Mouse (Mus musculus) liver, embryonic 13.5 days (tissue): ENCODE measurements around the gene Gm5901. TPM values are rescaled to one million over a fixed set of nuclear protein-coding genes. Genes with fewer than 3 reads are reported as not detected.

Experiments
- ATAC-seq: fragments of 200-750 bp; cut with Nextera tagmentation; 2 replicates; pipeline ENCODE4 v1.8.0; 2017; ENCODE audit warnings: low read depth, mild to moderate bottlenecking, moderate number of reproducible peaks, moderate library complexity
- DNase-seq: peaks from one replicate; pipeline ENCODE4 v3.0.0; 2022
- H3K27ac ChIP-seq: fragments of 300-500 bp; sonication (generic); 2 replicates; pipeline ENCODE4 v1.5.1; 2015; ENCODE audit warnings: moderate library complexity, mild to moderate bottlenecking, inconsistent platforms
- H3K27me3 ChIP-seq: fragments of 300-500 bp; sonication (generic); 2 replicates; pipeline ENCODE4 v1.6.1; 2015; ENCODE audit warnings: mild to moderate bottlenecking, inconsistent platforms
- H3K36me3 ChIP-seq: fragments of 300-500 bp; sonication (generic); 2 replicates; pipeline ENCODE4 v1.6.1; 2015; ENCODE audit warnings: mild to moderate bottlenecking, inconsistent platforms
- H3K4me1 ChIP-seq: fragments of 300-500 bp; sonication (generic); replicated peaks from 2 replicates; pipeline ENCODE4 v1.6.1; 2015; ENCODE audit warnings: inconsistent platforms
- H3K4me2 ChIP-seq: fragments of 300-500 bp; sonication (generic); 2 replicates; pipeline ENCODE4 v1.6.1; 2015; ENCODE audit warnings: inconsistent platforms, mild to moderate bottlenecking, moderate library complexity
- H3K4me3 ChIP-seq: fragments of 300-500 bp; sonication (generic); replicated peaks from 2 replicates; pipeline ENCODE4 v1.5.1; 2015; ENCODE audit warnings: mild to moderate bottlenecking, inconsistent platforms
- H3K9ac ChIP-seq: fragments of 300-500 bp; sonication (generic); 2 replicates; pipeline ENCODE4 v1.6.1; 2015; ENCODE audit warnings: mild to moderate bottlenecking, inconsistent platforms
- H3K9me3 ChIP-seq: fragments of 300-500 bp; sonication (generic); replicated peaks from 2 replicates; pipeline ENCODE4 v1.6.1; 2016; ENCODE audit warnings: inconsistent platforms
- WGBS: fragments of 180-500 bp; shearing (Covaris S2); methylation state at CpG from one replicate; pipeline ENCODE4 v1.1.7; 2015; ENCODE audit not compliant: insufficient replicate concordance; 5-methylcytosine and 5-hydroxymethylcytosine counted together
- polyA plus RNA-seq: library from polyadenylated mRNA; unstranded; fragments of >200 nt; fragmentation: Nextera tagmentation; extraction: Ambion mirVana; gene quantifications from 2 replicates; pipeline ENCODE4 v1.2.1, GENCODE M21; 2015

Gm5901 gene
- polyA plus RNA-seq, 1 experiment from 2014 or later = not detected

DNA sequence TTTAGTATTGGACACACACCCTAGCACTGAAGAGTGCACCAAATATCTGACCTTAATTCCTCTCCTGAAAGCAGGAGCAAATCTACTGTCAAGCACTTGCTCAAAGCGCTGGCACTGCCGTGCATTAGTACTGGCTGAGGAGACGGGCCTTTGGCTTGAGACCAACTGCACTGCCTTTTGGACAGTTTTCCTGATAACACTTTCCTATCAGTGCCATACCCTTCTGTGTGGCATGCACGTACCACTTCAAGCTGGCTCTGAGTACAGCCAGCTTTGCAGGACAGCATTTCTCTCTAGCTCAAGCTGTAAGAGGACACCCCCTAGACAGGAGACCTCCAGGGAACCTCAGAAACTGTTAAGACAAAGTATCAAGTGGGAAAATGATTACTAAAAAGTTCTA is 1.3 kb upstream of the Gm5901 start:
- no peaks in the 10 kb centered on the region for H3K9me3 ChIP-seq
- H3K27me3 ChIP-seq = no peaks in the 10 kb centered on the region
- H3K27ac ChIP-seq = no peak overlapping the region
- no peak overlapping the region for H3K4me2 ChIP-seq
- H3K9ac ChIP-seq = no peak overlapping the region
- peaks cover 6% of the 10 kb centered on the region for H3K4me1 ChIP-seq
- H3K4me3 ChIP-seq = no peak overlapping the region
- WGBS = 31% methylated on average over 4 of the region's 4 CpGs
- ATAC-seq = 0 out of 2 replicates have a peak, but pooled peaks have one; percentile 54
- DNase-seq = no peak
- peaks cover 16% of the 10 kb centered on the region for H3K36me3 ChIP-seq

DNA sequence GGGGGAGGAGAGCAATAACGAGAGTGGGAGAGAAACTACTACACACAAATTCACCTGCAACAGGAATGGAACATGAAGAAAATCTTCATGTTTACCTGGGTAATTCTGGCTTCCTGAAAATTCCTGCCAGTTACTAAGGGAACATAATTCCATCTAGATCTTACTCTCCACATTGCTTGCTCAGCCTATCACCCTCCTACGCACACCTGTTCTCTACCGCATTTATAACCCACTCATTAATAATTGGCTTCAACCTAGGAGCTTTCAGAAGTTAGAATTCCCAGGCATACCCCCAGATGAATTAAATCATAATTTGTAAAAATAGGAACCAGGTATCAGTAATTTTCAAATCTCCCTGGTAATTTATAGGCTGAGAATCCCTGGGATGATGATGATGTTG is 862 bp upstream of the Gm5901 start:
- no peak for DNase-seq
- Histone ChIP-seq H3K9me3 (no peaks in the 10 kb centered on the region), H3K4me2 (no peak overlapping the region), H3K4me3 (no peak overlapping the region), H3K27me3 (no peaks in the 10 kb centered on the region), H3K9ac (no peak overlapping the region), H3K4me1 (peaks cover 6% of the 10 kb centered on the region), H3K27ac (no peak overlapping the region), H3K36me3 (peaks cover 21% of the 10 kb centered on the region)
- 75% methylated on average over 3 of the region's 3 CpGs for WGBS
- ATAC-seq = no peak

DNA sequence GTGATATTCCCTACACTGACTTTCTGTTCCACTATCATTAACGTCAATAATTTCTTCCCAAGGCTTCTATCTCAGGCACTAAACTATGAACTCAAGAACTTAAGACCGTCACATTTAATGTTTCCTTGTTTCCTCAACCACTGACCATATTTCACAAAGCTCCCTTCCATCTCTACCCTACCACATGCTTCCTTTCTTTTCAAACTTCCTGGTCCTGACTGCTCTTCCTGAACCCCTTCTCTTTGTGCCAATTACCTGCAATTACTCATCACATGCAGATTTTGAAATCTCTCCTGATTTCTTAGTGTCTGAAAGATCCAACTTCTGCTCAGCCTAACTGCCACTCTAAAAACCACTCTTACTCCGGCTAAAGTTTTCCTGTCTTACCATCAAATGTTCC is 5.5 kb downstream of the Gm5901 start:
- 74% methylated on average over 3 of the region's 3 CpGs for WGBS
- Histone ChIP-seq H3K4me2 (no peak overlapping the region), H3K27ac (no peak overlapping the region), H3K4me1 (no peaks in the 10 kb centered on the region), H3K9me3 (no peaks in the 10 kb centered on the region), H3K36me3 (peaks cover 73% of the 10 kb centered on the region), H3K27me3 (no peaks in the 10 kb centered on the region), H3K4me3 (no peak overlapping the region), H3K9ac (no peak overlapping the region)
- ATAC-seq (no peak), DNase-seq (no peak)

DNA sequence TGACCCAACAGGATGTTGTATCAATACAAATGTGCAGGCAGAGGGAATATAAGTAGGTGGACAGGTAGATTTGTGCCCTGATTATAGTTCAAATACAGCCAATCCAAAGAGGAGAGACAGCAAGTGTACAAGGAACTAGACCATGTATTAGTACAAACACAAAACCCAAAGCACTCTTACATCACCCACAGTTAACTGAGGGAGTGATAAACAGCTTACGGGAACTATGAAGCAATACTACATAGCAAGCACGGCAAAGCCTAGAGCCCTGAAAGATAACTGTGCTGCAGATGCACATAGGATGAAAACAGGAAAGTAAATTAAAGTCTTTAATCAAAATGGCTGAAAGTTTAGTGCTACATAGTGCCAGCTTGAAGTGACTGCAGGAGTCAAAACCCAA is 12.9 kb downstream of the Gm5901 start:
- WGBS = 81% methylated on average over 2 of the region's 2 CpGs
- Histone ChIP-seq H3K4me2 (no peak overlapping the region), H3K4me1 (no peaks in the 10 kb centered on the region), H3K9me3 (no peaks in the 10 kb centered on the region), H3K9ac (no peak overlapping the region), H3K36me3 (peaks cover 64% of the 10 kb centered on the region), H3K27me3 (no peaks in the 10 kb centered on the region), H3K4me3 (no peak overlapping the region), H3K27ac (no peak overlapping the region)
- no peak for DNase-seq
- no peak for ATAC-seq

DNA sequence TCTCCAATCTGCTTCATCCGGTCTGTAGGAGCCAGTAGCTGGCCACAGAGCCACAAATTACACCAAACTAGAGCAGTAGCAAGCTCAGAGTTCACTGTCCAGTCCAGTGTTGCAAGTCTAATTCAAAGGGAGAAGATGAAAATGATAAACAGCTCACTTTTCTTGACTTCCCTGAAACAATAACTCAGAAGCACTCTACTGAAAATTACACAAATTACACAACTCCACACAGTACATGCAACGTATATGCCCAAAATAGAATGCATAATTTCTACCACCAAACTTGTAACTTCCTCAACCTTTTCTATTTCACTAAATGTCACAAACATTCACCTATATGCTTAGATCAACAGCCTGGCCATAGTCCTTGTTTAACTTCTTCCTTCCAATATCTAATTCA is 15.4 kb downstream of the Gm5901 start:
- H3K36me3 ChIP-seq = peaks cover 39% of the 10 kb centered on the region
- 78% methylated on average over 2 of the region's 2 CpGs for WGBS
- no peak overlapping the region for H3K9ac ChIP-seq
- ATAC-seq = no peak
- no peaks in the 10 kb centered on the region for H3K27me3 ChIP-seq
- DNase-seq = no peak
- no peaks in the 10 kb centered on the region for H3K9me3 ChIP-seq
- H3K4me2 ChIP-seq = no peak overlapping the region
- no peaks in the 10 kb centered on the region for H3K4me1 ChIP-seq
- H3K4me3 ChIP-seq = no peak overlapping the region
- no peak overlapping the region for H3K27ac ChIP-seq

DNA sequence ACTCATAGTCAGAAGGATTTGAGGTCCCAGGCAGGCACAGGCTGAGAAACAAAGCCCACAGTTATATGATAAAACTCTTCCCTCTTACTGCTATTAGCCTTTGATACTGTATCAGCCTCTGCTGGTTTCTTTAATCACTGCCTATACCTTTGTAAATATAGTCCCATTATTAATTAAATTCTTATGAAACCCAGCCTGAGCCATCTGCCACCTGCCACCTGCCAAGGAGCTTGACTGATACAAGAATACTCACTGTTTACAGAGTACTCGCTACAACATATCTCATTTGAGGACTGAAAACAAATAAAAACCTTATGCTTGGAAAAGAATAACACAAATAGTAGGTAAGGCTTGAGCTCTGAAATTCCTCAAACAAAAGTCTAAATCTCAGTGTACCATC is 19.8 kb downstream of the Gm5901 start:
- no peak for ATAC-seq

DNA sequence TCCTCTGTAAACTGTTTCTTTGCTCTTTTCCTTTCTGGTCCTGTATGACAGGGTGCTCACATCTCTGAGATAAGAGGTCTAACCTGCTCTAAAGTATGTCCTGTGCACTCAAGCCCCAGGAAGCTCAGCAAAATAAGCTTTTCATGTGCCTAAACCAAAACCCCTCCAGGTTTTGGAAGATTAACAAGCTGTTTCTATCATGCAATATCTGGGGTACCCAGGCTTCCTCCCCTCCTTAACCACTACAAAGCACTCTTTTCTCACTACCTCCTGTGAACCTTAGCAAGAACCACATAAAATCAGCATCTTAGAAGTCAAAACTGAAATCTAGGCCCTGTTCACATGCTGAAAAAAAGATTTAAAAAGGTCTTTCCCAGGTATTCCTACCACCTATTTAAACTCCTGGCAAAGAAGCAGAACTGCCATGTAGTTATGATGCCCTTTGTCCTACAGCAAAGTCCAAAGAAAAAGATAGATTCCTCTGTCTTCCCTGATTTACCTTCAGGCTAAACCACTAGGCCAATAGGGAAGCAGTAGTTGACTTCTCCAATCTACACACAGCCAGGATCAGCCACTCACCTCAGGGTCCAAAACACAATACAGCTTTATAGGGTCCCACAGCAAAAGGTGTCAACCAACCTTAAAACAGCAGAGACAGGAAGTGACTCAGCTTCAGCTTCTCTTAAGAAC is 20.4 kb downstream of the Gm5901 start:
- DNase-seq = no peak
- no peak overlapping the region for H3K4me2 ChIP-seq
- H3K27ac ChIP-seq = no peak overlapping the region

More for the DNA sequence above, 19.8 kb downstream of the Gm5901 start:
- H3K4me3 ChIP-seq = no peak overlapping the region
- H3K9me3 ChIP-seq = no peaks in the 10 kb centered on the region
- no peak overlapping the region for H3K27ac ChIP-seq
- peaks cover 22% of the 10 kb centered on the region for H3K4me1 ChIP-seq
- DNase-seq = no peak
- WGBS = 82% methylated on average over 1 of the region's 1 CpGs
- H3K27me3 ChIP-seq = no peaks in the 10 kb centered on the region
- no peak overlapping the region for H3K9ac ChIP-seq
- peaks cover 6% of the 10 kb centered on the region for H3K36me3 ChIP-seq
- H3K4me2 ChIP-seq = no peak overlapping the region

DNA sequence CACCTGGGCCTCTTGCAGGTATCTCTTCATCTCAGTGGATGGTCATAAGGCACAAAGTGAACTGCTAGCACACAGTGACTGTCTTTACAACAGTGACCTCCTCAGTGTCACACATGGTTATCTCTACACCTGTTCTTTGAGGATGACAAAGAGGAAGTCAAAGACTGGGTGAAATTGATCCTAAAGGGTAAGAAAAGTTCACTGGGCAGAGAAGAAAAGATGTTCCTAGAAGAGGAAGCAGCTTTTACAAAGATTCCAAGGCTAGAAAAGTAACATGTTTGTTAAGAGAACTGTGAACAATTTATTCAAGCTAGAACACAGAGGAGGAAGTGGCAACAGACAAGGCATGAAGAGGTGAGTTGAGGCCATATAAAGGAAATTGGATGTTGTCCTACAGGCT is 21.3 kb downstream of the Gm5901 start:
- Histone ChIP-seq H3K9me3 (no peaks in the 10 kb centered on the region), H3K4me3 (no peak overlapping the region), H3K4me2 (no peak overlapping the region), H3K27me3 (no peaks in the 10 kb centered on the region), H3K9ac (no peak overlapping the region), H3K27ac (no peak overlapping the region), H3K36me3 (no peaks in the 10 kb centered on the region), H3K4me1 (peaks cover 30% of the 10 kb centered on the region)
- ATAC-seq (no peak), DNase-seq (no peak)

More for the DNA sequence above, 20.4 kb downstream of the Gm5901 start:
- H3K9me3 ChIP-seq = no peaks in the 10 kb centered on the region
- no peak overlapping the region for H3K9ac ChIP-seq
- peaks cover 22% of the 10 kb centered on the region for H3K4me1 ChIP-seq
- H3K36me3 ChIP-seq = no peaks in the 10 kb centered on the region
- no peak for ATAC-seq
- H3K27me3 ChIP-seq = no peaks in the 10 kb centered on the region
- H3K4me3 ChIP-seq = no peak overlapping the region

DNA sequence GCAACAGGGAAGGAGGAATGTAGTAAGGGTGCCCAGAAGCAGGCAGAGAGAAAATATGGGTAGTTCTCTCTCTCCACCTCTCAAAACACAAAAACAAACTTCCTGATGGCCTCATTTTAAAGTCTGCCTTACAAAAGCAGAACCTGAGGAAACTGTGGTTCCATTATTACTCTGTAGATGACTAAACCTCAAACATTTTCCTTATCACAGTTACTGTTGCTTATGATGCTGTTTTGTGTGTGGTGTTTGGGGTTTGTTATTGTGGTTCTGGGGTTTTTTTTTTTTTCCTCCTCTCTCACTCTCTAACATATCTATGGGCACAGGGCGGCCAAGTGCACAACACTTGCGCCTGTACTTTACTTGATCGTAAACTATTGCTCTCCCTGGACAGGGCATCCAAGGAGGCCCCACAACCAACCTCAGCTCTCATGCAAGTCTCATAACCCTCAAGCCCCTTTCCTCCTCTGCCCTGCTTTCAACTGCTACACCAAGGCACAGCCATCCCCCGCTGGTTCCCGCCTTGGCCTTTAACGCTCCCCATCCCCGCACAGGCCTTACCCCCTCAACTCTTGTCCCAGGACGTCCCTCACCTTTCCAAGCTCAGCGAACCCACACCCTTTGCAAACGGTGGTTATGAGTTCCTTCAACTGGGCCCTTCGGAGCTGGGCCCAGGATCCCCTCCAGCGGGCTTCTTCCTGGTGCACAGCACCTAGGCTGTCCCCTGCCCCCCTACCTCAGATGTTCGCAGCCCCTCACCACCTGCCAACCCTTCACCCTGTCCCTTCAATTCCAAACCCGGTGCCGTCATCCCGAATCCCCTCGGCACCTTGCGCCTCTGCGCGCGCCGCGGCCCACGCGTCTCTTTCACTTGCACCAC is 24.5 kb downstream of the Gm5901 start:
- peak; percentile 0; the same call in 1 of the 2 replicates for ATAC-seq
- under 1% methylated on average over 25 of the region's 25 CpGs for WGBS
- H3K4me1 ChIP-seq = peaks cover 31% of the 10 kb centered on the region
- no peaks in the 10 kb centered on the region for H3K9me3 ChIP-seq
- H3K9ac ChIP-seq = peak overlapping the region; percentile 88
- peak overlapping the region; percentile 90 for H3K4me2 ChIP-seq
- peak overlapping the region; percentile 81 for H3K27ac ChIP-seq
- H3K4me3 ChIP-seq = peak overlapping the region; percentile 89
- no peaks in the 10 kb centered on the region for H3K36me3 ChIP-seq
- no peak for DNase-seq
- H3K27me3 ChIP-seq = no peaks in the 10 kb centered on the region

DNA sequence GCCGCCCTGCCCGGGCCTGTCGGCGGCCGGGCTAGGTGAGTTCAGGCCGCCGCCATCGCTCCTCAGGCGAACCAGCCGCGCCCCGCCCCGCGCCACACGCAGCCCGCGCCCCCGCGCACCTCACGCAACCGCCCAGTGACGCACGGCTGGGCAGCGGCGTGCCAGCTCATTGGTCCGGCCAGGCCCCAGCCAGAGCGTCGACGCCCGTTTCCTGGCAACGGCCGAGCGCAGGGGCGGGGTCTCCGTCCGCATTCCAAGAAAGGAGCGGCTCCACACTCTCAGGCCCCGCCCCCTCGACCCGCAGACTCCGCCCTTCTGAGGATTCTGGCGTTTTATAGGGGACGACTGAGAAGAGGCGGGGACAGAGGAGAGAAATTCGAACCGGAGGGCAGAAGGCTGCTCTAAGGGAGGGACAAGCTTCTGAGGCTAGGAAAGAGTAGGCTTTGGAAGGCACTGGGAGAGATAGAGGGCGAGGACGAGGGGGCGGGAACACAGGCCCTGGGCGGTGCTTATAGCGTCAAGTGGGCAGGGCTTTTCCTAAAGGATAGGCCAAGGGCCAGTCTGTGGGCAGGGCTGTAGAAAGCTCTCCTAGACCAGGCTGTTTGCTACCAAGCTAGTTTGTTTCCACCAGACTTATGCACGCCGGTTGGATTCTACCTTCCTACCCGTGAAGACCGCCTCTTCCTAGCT is 25.2 kb downstream of the Gm5901 start, which contains the start of gene Fam160a2:
Gene Fam160a2, minus strand, starts transcription at position 120 of the 690 bp plus-strand sequence.
- Histone ChIP-seq H3K27me3 (no peaks in the 10 kb centered on the region), H3K4me3 (peak within 1 kb of the TSS; percentile 89), H3K36me3 (no peaks in the 10 kb centered on the region), H3K27ac (peak within 1 kb of the TSS; percentile 91), H3K4me1 (peaks cover 31% of the 10 kb centered on the region), H3K9me3 (no peaks in the 10 kb centered on the region), H3K9ac (peak within 1 kb of the TSS; percentile 88), H3K4me2 (peak within 1 kb of the TSS; percentile 90)
- under 1% methylated on average over 54 of the region's 55 CpGs for WGBS
- DNase-seq = peak; percentile 99
- peak; percentile 96 for ATAC-seq

DNA sequence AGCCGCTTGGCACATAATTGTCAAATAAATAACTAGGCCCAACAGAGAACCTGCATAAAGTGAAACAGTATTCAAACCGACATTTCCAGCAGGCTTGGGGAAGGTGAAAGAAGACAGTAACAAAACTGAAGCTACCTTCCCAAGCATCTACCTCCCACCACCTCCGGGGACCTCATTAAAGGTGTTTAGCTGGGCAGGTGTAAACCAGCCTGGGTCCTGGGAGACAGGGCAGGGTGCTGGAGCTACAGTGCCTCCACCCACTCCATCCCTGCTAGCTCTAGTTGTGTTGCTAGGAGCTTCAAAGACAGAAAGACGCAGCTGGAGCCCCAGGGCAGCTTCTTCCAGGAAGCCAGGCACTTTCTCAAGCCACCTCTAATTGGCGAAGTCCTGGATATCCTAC is 29.4 kb downstream of the Gm5901 start, which contains the start of gene Cnga4:
Gene Cnga4, plus strand, starts transcription at position 301 of the 400 bp plus-strand sequence.
- ATAC-seq = no peak
- Histone ChIP-seq H3K4me2 (no peak within 1 kb of the TSS), H3K9me3 (no peaks in the 10 kb centered on the region)

More for the DNA sequence above, 29.4 kb downstream of the Gm5901 start, which contains the start of gene Cnga4:
- no peak within 1 kb of the TSS for H3K9ac ChIP-seq
- H3K36me3 ChIP-seq = no peaks in the 10 kb centered on the region
- DNase-seq = no peak
- no peak within 1 kb of the TSS for H3K27ac ChIP-seq
- WGBS = 57% methylated on average over 5 of the region's 5 CpGs
- H3K27me3 ChIP-seq = no peaks in the 10 kb centered on the region
- H3K4me3 ChIP-seq = no peak within 1 kb of the TSS
- peaks cover 13% of the 10 kb centered on the region for H3K4me1 ChIP-seq
